Mouse (Mus musculus) embryo, embryonic 10 days (tissue): ENCODE results near the gene Themis3.
A peak's percentile ranks its signal among the peaks of the same experiment; 100 is the strongest.

Experiments
- DNase-seq: peaks from one replicate; pipeline ENCODE4 v3.0.0-alpha.2; 2015; ENCODE audit warnings: low spot score

Gene Themis3

DNA sequence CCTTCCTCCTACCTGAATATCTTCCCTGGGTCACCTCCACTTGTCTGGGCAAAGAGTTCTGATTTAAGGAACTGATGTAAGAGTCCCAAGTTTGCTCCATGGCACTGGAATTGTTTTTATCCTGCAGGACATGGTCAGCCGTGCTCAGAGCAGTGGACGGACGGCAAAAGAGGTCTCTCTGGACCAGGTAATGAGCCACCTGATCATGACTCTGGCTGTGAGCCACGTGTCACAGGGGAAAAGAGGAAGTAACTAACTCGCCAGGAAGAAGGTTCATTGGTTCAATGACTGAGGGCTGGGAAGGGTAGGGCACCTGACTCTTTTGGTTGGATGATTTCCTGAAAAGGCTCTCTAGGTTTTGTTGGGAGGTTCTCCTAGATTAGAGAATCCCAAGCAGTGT, at the start of gene Themis3:
Themis3 (minus strand) TSS at position 187 of the 400 bp plus-strand sequence.
- DNase-seq: no peak

DNA sequence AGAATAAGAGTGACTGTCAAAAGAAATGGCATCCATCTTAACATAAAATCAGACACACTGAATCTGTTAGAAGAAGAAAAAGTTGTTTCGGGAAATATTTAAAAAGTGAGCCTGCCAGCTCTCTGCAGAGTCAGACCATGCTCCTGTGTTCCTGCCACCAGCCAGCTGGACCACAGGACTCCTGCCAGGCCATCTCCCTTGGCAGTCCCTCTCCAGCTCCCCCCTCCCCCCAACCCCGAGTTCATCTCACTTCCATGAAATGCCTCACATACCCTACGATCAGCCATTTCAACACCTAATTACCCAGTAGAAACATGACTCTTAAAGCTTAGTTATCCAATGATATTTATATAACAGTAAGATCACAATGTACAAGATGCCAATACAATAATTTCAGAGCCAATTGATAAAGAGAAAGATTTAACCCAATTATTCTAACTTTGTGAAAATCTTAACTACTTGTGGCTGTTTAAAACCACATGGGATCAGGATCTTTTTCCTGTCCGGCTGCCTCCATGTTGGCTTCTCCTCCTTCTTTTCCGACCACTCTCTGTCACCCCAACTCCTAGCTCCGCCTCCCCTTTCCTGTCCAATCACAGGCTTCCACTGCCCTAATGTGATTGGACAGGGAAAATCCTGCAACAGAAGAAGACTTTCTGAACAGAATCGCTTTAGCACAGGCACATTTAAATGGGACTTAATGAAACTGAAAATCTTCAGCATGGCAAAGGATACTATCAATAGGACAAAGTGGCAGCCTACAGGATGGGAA, 43.7 kb upstream of the Themis3 start:
- no peak for DNase-seq

DNA sequence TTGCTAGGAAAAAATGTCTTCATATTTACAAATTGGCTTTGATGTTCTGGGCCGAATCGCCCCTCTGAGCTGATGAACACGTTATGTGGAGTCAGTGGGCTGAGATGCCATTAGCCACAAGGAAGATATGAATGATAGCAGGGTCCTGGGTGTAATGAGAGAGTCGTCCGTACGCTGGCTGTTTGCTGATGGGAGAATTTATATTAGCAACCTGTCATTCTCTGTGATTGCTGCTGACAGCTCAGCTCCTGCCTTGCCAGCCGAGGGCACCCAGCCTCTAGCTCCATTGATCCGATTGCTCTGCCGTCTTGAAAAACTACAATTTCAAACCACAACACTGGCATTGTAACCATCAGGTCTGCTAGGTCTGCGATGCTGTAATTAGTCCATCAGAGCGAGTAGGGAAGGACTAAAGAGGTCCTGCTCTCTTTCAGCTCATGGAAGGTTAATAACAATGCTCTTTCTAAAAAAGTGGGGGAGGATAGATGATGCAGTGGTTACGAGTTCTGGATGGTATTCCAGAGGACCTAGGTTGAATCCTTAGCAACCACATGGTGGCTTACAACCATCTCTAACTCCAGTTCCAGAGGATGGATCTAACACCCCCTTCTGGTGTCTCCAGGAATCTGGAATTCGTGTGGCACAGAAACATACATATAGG, 25.7 kb upstream of the Themis3 start:
- DNase-seq: no peak

DNA sequence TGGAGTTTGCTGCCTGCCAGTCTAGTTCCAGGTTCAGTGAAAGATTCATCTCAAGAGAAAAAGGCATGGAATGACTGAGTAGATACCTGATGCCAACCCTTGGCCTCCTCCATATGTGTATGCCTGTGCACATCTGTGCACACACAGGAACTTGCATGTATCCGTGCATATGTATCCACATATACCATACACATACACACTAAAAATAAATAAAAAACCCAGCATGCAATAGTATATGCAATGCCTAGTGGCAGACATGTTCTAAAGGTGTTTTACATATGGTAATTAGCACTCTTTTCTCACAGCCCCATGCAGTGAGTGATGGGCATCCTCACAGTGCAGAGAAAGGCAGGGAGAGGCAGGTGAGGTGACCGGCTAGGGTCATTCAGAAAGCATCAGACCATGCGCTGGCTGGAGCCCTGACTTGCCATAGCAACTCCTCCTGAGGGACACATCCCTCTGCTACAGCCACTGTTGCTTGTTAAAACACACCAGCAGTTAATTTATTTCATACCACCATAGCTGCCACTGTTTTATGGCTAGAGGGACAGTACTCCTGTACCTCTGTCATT, 24.9 kb upstream of the Themis3 start:
- no peak for DNase-seq

DNA sequence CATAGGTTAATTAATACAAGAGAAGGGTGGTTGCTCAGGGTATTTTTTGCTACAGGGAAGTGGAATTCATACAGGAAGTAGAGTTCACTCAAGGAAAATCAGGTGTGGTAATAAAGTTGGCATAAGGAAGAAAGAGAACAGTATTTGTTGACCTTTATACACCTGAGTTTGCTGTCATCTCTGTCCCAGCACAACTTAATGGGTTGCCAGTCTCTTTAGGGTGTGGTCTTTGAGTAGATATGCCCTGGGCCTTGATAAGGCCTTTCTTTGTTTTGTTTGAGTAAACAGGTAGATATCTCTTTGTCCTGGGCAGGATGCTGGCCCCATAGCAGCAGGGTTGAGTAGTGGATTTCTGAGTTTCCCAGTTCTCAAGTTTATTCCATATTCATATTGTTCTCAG, 15.6 kb upstream of the Themis3 start:
- DNase-seq: no peak

DNA sequence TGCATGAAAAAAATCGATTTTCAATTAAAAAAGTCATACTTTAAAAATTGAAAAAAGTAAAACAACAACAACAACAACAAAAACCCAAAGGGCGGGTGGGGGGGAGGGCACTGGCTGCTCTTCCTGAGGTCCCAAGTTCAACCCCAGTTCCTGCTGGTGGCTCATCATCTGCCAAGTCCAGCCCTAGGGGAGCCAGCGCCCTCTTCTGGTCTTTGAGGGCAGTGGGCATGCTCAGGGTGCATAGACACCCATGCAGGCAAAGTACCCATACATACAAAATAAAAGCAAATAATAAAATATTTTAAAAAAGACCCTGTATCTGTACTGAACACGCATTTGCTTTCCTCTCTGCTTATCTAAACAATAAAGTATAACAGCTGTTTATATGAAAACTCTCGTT, 10.5 kb upstream of the Themis3 start:
- DNase-seq: no peak

DNA sequence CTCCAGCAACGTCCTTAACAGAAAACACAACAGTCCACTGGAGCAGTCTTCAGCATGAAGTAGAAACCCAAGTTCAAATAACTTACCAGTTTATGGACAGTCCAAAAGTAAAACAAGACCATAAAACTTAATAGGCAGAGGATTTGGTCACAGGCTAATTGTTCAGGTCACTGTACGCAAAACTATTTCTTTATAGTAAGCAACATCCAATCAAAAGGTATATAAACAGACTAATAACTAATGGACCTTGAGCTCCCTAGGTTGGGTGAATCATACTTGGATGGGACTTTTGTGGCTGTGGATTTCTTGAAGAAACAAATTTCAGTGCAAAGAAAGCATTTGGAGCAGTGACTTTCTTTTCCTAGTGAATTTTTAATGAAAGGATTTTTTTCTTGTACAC, 6.8 kb upstream of the Themis3 start:
- no peak for DNase-seq

DNA sequence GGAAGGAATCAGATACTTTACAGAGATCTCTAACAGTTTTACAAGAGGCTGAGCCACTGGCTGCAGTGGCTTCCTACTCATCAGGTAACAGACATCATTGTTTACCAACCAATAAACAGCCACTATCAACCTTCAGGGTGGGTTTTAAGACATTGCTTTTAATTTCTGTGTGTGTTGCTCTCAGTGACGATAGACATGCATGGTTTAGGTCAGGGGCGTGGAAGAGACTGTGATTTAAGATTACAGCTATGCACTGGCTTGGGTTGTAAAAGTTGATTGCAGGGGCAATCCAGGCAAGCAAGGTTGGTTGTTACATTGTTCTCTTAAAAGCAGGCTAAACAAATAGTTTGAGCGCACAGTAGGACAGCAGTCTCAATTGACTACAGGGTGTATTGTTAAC, 1.4 kb upstream of the Themis3 start:
- DNase-seq: no peak

DNA sequence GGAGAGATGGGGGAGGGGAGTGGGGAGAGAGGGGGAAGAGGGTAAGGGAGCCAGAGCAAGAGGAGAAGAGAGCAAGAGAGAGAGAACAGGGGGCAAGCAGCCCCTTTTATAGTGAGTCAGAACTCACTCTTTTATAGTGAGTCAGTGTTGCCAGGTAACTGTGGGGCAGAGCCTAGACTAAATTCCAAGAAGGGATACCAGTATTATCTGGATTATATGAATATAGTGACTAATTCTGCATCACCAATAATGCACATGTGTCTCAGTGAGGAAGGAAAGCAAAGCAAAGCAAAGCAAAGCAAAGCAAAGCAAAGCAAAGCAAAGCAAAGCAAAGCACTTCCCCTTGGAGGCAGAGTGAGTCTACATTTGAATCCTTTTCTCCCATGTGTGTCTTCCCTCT, 835 bp upstream of the Themis3 start:
- DNase-seq: no peak

DNA sequence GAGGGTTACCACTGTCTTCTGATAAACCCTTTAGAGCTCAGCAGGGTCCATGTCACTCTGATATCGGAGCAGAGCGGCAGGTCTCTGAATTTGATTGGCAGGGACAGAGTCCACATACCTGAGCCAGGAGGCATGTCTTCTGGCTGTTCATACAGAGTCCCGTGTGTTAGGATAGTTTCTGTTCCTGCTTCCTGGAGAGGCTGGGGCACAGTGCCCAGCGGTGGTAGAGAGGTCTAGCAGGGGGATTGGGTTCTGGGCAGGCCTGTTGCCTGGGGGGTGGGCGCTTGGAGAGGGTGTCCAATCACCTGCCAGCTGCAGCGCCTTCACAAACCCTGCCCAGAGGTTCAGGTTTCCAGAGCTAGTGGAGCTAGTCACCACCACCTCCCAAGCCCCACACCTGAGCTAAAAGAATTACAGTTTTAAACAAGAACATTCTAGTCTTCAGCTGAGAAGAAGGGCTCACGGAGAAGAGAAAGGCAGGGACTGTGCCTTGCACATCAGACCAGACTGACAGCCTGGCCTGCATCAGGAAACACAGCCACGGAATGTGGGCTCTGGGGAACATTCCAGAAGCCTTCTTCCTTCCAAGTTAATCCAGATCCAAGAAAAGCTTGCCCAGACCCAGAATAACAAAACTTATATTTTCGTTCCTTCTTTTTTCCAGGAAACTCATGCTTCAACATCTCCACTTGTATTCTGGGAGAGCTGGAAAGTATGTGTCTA, 3.9 kb downstream of the Themis3 start:
- DNase-seq: no peak

DNA sequence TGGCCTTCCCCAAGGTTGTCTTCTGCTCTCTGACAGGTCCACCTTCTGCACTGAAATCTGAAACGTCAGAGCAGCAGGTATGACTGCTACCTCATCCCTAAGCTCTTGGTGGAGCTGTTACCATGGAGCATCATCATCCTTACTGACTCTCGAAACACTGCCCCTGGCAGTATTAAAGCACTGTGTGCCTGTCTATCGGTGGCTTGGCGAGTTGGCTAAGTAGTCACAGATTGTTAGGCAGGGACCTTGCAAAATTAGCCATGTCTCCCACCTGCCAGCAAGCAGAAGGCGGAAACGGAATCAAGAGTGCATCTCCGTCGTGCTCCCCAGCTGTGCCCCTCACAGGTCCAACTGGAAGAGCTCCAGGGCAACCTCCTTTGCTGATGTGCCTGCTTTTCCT, 4.6 kb downstream of the Themis3 start:
- DNase-seq: no peak

DNA sequence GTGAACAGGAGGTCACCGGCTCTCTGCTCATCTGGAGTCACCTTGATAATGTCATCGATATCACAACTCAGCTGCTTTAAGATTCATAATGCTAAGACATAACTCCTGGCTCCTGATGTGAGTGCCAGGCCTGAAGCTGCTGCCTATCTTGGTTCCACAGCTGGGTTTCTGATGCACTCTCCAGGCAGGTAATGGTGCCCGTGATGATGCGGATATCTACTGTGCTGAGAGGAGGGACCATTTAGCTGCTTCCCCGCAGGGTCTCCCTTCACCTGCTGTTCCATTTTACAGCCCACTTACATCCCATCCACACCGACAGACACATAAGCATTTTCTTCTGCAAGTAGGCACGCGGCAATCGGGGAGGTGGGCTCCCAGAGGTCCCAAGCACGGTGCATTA, 7.7 kb downstream of the Themis3 start:
- DNase-seq: no peak

DNA sequence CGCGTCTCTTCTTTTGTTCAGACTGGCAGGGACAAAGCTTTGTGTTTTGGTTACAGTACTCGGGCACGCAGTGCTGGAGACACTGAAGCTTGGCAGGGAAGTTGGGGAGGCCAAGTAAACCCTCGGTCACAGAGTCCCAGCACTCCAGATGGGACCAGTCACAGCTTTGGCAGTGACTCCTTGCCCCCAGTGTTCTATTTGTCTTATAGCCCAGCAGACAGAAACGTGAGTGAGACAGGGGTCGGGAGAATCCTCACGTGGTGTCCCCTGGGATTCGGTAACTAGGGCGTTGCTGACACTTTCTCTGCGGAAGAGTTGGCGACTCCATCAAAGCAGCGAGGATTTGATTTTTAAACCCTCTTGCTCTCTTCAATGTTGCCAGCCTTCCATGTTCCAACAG, 8.3 kb downstream of the Themis3 start:
- DNase-seq: no peak

DNA sequence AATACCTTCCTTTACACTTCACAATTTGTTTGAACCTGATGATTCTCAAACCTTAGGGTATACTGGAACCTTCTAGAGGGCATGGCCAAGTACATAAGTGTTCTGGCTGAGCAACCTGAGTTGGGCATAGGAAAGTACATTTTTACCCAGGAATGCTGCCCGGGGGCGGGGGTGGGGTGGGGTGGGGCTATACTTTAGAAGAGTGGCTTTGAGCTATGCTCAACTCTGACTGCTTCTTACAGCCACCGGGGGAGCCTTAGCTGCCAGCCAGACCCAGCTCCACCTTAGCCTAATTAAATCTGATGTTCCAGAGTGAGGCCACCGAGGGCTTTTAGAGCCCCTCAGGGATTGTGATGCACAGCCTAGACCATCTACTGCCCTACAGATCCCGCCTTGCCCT, 13.4 kb downstream of the Themis3 start:
- no peak for DNase-seq

DNA sequence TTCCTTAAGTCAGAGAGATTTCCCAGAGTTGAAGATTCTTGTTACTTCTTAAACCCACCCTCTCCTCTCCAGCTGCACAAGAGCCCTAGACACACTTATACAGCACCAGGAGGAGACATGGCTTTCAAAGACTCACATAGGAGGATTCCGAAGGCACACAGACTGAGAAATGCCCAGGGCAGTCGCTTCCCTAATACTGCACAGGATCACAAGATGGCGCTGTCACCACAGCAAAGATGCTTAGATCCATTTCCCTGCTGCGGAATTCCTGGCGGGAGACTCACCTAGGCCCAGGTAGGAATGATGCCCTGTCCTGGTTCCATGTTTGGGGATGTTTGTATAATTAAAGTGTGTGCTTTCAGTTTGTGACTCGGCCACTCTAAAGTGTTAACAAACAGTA, 16.4 kb downstream of the Themis3 start:
- DNase-seq: peak; percentile 85

DNA sequence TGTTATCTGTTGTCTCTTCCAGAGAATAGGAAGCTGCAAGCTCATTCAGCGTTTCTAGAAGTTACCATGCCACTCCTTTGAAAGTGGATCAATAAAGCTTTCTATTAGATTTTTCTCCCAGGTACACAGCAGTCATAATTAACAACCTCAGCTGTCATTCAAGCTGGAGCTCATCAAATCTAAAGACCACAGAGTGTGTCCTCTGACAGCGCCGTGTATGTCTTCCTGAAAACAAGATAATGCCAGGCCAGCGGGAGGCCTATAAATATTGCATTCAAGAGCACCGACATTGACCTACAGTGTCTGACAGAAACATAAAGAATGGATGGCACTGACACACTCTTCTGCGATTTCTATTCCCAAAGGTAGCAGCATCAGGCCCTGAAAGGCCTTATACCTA, 16.9 kb downstream of the Themis3 start:
- no peak for DNase-seq

DNA sequence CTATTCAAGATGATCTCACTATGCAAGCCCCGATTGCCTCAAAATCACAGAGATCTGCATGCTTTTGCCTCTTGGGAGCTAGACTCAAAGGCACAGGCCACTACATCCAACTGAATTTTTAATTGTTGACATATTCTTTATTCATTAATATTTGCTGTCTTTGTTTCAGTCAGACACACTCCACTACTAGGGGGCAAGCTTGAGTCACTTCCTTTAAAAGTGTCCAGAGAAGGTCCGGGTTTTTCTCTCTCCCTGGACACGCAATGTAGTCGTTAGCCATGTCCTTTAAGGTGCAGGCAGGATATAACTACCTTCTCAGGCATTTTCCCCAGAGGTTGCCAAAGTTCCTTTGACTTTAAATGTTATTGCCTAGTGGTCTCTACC, 21.8 kb downstream of the Themis3 start:
- no peak for DNase-seq

DNA sequence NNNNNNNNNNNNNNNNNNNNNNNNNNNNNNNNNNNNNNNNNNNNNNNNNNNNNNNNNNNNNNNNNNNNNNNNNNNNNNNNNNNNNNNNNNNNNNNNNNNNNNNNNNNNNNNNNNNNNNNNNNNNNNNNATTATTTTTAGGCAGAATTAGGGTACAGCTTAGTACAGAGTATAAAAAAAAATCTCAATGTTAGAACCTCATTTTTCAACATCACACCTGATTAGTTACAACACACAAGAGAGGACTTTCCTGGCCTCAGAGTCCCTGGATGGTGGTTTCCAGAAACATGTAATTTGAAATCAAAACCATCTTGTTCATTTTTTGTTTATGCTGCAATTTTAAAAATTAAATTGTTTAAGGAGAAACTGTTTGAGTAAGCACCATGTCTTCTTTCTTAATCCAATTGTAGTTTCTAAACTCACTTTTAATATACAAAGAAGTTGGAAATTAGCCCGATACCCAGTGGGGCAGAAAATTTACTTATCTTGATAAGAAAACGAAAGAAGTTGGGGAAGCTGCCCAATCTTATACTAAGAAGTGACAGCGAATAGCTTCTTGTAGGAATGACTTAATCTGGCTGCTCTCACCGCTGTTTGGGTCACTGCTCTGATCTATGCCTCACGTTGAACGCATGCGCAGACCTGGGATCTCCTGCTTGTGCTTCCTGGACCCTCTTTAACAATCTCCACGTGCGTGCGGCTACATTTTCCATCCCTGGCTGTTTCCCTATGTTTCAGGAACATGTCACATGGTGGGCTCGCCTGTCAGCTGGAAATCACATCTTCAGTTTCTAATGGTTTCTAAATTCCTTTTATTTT, 22.4 kb downstream of the Themis3 start:
- no peak for DNase-seq

DNA sequence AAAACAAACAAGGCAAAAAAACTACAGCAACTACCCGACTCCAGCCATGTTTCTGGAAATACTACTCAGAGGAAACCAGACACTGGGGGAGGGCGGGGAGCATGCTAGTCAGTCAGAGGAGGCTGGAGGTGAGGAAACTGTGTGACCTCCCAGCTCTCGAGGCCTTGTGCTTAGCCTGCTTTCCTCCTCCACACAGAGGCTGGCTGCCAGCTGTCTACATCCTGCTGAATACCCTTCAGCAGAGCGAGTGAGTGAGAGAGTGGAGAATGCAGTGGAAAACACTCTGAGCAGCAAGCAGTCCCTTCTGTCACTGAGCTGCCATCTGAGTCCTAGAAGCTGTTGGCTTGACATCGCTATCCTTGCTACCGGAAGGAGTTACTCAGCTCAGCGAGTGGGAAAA, 30.2 kb downstream of the Themis3 start:
- peak; percentile 24 for DNase-seq

DNA sequence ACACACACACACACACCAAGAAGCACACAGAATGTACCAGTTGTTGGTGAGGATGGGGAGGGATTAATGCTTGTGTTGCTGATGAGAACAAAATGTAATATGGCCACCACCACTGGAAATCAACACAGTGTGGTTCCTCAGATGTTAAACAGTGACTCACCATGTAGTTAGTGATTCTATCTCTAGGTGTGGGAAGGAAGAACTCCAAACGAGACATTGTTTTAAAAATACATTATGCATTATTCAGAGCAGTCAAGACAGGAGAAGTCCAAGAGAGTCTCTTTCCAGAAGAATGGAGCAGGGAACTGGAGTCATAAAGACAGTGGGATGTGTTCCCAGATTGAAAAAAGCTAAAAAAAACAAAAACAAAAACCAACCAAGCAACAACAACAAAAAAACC, 30.9 kb downstream of the Themis3 start:
- no peak for DNase-seq

DNA sequence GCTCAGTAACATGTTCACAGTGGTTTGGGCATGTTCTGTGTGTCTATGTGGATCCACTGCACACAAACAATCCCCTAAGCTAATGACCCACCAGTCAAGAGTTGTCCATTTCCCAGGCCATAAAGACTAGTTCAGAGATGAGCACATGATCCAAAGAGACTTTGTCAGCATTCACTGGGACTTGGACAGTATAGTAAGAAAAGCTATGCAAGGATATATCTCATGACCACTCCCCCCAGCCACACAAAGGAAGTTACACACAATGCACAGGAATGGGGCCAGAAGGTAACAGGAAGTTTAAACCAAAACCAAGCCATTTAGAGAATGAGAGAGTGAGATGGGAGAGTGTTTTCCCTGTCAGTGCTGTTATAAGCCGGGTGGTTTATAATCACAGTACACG, 33.0 kb downstream of the Themis3 start:
- no peak for DNase-seq
